Mouse (Mus musculus): Measurements from ENCODE around the gene Pbrm1.

DNA sequence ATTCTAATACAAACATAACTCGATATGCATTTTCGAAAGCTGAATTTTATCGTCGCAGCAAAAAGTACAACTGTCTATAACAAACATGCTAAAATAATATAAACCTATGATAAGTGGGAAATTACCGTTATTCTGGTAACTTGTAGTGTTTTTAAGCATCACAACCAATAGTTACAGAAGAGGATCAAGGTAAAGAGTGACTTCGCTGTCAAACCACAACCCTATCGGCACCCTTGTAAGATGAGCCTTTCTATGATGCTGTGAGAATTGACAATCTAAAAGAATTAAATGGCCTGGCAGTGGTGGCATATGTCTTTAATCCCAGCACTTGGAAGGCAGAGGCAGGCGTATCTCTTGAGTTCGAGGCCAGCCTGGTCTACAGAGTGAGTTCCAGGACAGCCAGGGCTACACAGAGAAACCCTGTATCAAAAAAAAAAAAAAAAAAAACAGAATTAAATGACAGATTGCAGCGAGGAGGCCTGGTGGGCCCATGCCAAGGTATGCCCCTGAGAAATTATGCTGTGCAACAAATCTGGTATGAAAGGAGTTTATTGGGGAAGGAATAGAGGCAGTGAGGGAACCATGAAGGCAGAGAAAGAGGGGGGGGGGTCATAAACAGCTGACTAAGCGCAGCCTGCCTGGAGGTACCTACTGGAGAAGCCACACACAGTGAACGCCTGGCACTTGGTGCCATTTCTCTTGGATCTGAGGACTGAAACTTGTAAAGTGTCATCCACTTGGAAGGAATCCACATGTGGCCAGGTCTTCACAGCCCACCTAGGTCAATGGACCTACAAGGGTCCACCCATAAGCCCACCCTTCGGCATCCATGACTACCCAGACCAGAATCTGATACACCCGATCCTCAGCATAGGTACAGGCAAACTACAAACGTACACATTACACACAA, 110.6 kb downstream of the Pbrm1 start:
- TF ChIP-seq CTCF (IDR thresholded peaks at IDR 0.05; ENCODE audit: borderline replicate concordance, control insufficient read depth, extremely low read depth, insufficient read depth, low read length, poor library complexity) = no peak
- no peak for TF ChIP-seq POLR2A (IDR thresholded peaks at IDR 0.05; ENCODE audit: control insufficient read depth, extremely low read depth, insufficient read depth, low read length, poor library complexity)
